Mouse (Mus musculus): ENCODE measurements around the gene Lipo1. TPM values are rescaled to one million over a fixed set of nuclear protein-coding genes. Genes with fewer than 3 reads are reported as not detected.

Lipo1 gene
- total RNA-seq (2023): not detected

DNA sequence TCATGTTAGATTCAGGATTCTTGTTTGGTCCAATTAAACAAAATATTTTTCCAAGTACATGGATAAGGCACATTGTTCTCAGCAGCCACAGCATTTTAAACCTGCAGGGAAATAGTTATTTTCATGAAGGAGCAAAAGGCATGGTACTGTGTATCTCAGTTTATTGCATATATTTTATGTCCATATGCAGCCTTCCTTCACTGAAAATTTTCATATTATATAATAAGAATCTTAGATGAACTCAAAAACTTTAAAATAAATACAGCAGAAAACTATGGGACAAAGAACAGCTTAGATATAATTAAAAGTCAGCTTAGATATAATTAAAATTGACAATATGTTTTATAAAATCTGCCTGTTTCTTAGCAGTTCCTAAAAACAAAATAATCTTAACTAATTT is at the start of gene Lipo1:
Gene Lipo1 (minus strand): TSS at position 101 of the 400 bp plus-strand sequence.

DNA sequence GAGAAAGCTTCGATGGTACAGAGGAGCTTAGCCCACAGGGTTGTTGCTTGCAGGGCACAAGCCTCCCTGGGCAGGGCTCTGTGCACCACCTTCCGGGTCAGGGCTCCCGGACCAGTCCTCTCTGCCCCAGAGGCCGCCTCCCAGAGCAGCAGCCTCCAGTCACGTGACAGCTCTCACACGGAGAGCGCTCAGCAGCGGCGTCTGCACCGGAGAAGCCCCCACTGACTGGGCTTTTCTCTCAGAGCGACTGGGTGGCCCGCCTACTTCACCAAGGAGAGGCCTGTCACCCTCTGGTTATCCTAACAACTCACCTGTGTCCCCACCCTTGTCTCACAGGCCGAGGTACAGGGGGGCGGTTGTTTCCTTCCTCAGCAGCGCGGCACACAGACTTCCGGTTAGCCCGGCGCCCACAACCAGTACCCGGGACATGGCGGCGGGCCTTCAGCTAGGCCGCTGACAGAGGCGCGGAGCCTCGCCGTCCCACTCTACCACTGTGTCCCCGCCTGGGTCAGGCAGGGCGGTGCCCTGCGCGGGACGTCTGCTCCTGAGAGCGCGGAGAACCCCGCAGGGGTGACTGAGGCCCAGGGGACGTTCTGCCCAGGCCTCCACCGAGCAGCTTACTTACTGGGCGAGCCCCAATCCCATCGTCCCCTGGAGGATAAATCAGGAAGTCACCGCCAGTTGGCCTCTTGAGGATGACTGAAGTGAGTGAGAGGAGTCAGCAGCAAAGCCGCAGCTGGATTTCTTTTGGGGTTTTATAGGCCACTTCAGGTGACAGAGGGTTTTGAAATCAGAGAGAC is 25.8 kb downstream of the Lipo1 start, which contains the start of gene Lipo3:
Gene Lipo3 (minus strand): TSS at position 665 of the 800 bp plus-strand sequence.

DNA sequence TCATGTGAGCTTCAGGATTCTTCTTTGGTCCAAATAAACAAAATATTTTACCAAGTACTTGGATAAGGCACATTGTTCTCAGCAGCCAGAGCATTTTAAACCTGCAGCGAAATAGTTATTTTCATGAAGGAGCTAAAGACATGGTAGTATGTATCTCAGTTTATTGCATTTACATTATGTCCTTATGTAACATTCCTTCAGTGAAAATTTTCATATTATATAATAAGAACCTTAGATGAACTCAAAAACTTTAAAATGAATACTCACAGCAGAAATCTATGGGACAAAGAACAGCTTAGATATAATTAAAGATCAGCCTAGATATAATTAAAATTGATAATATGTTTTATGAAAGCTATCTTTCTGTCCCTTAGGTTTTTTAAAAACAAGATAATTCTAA is 36.0 kb downstream of the Lipo1 start, which contains the start of gene Lipo2:
Gene Lipo2 (minus strand): TSS at position 101 of the 400 bp plus-strand sequence.

Other genes with a start within 250 kb of the Lipo1 start
- not detected for gene Gm8978, start 162.2 kb downstream of the Lipo1 start, total RNA-seq (2023)
- not detected for gene Lipo2, start 36.1 kb downstream of the Lipo1 start, total RNA-seq (2023)
- 1 to 10 TPM; 2.5 to 3.2 TPM for gene Lipo3, start 25.5 kb downstream of the Lipo1 start, total RNA-seq (2023)
- not detected for gene Lipf, start 173.7 kb upstream of the Lipo1 start, total RNA-seq (2023)
- not detected for gene Lipk, start 220.8 kb upstream of the Lipo1 start, total RNA-seq (2023)

Measured in neutrophil, adult 59 days (primary cell).